Mouse (Mus musculus) embryo, embryonic 11.5 days (tissue): ENCODE measurements around the gene Atxn1l.
A peak's percentile ranks its signal among the peaks of the same experiment; 100 is the strongest.

ENCODE experiments used
- DNase-seq: peaks from one replicate; pipeline ENCODE4 v3.0.0-alpha.2; 2012; ENCODE audit warnings: low read depth, low spot score

Gene Atxn1l

GRCm38 (mm10) chr8:109731012-109731411 is 6.5 kb downstream of the Atxn1l start:
- no peak for DNase-seq

- DNase-seq: no peak
These were observed 12.4 kb downstream of the Atxn1l start for GRCm38 (mm10) chr8:109725106-109725505.

- no peak for DNase-seq
These were observed 22.6 kb downstream of the Atxn1l start for GRCm38 (mm10) chr8:109714961-109715360.

GRCm38 (mm10) chr8:109712521-109712920 is 25.0 kb downstream of the Atxn1l start:
- DNase-seq: no peak

GRCm38 (mm10) chr8:109707921-109708320 is 29.6 kb downstream of the Atxn1l start:
- no peak for DNase-seq

GRCm38 (mm10) chr8:109706874-109707237 is 30.7 kb downstream of the Atxn1l start:
- peak; percentile 48 for DNase-seq

- peak; percentile 13 for DNase-seq
These were observed 31.3 kb downstream of the Atxn1l start for GRCm38 (mm10) chr8:109706076-109706873.

- DNase-seq: peak; percentile 91
These were observed 32.0 kb downstream of the Atxn1l start, which contains the start of gene Zfp821 for GRCm38 (mm10) chr8:109705320-109706075. Zfp821 (plus strand) TSS chr8:109705546.

- DNase-seq: no peak
These were observed 32.8 kb downstream of the Atxn1l start for GRCm38 (mm10) chr8:109704565-109705319.

GRCm38 (mm10) chr8:109698477-109698876 is 39.1 kb downstream of the Atxn1l start:
- DNase-seq: no peak

GRCm38 (mm10) chr8:109697754-109698153 is 39.8 kb downstream of the Atxn1l start:
- DNase-seq: no peak

- no peak for DNase-seq
These were observed 43.4 kb downstream of the Atxn1l start for GRCm38 (mm10) chr8:109694154-109694553.

GRCm38 (mm10) chr8:109693146-109693900 is 44.2 kb downstream of the Atxn1l start, which contains the start of gene Ist1:
Ist1 (minus strand) TSS chr8:109693260.
- peak; percentile 100 for DNase-seq

- no peak for DNase-seq
These were observed 44.9 kb downstream of the Atxn1l start for GRCm38 (mm10) chr8:109692443-109693145.

- DNase-seq: peak; percentile 14
These were observed 45.8 kb downstream of the Atxn1l start for GRCm38 (mm10) chr8:109691769-109692168.

GRCm38 (mm10) chr8:109687248-109687647 is 50.3 kb downstream of the Atxn1l start:
- DNase-seq: no peak

GRCm38 (mm10) chr8:109682120-109682519 is 55.4 kb downstream of the Atxn1l start:
- no peak for DNase-seq

- DNase-seq: no peak
These were observed 56.0 kb downstream of the Atxn1l start for GRCm38 (mm10) chr8:109681535-109681934.
